Mouse (Mus musculus): ENCODE measurements around the gene Tbc1d4. TPM values are rescaled to one million over a fixed set of nuclear protein-coding genes. Genes with fewer than 3 reads are reported as not detected.

Tbc1d4 gene
- polyA plus RNA-seq, 1 experiment: 5.6 TPM

GRCm38 (mm10) chr14:101586096-101586495 lies 22.9 kb downstream of the Tbc1d4 start:
- Histone ChIP-seq H3K36me3 (ENCODE audit: control insufficient read depth, insufficient read depth, low read length) (no peaks in the 10 kb centered on the region), H3K27me3 (ENCODE audit: control insufficient read depth, insufficient read depth, low read length) (no peaks in the 10 kb centered on the region), H3K27ac (ENCODE audit: insufficient read depth, low read length) (no peak overlapping the region), H3K4me1 (ENCODE audit: control insufficient read depth, insufficient read depth, insufficient read length) (no peaks in the 10 kb centered on the region), H3K4me3 (ENCODE audit: extremely low read depth, insufficient read depth, insufficient read length) (no peak overlapping the region)
- TF ChIP-seq POLR2A (IDR thresholded peaks at IDR 0.05; ENCODE audit: low read depth, low read length): no peak
- DNase-seq (ENCODE audit: low read depth in 1 of 2, low spot score in 2 of 2): no peak
- WGBS: 75% methylated on average over 7 of the region's 7 CpGs

GRCm38 (mm10) chr14:101575651-101576050 lies 33.3 kb downstream of the Tbc1d4 start:
- Histone ChIP-seq H3K27me3 (ENCODE audit: control insufficient read depth, insufficient read depth, low read length) (no peaks in the 10 kb centered on the region), H3K4me3 (ENCODE audit: extremely low read depth, insufficient read depth, insufficient read length) (no peak overlapping the region), H3K36me3 (ENCODE audit: control insufficient read depth, insufficient read depth, low read length) (no peaks in the 10 kb centered on the region), H3K27ac (ENCODE audit: insufficient read depth, low read length) (no peak overlapping the region), H3K4me1 (ENCODE audit: control insufficient read depth, insufficient read depth, insufficient read length) (no peaks in the 10 kb centered on the region)
- WGBS: 11% methylated on average over 3 of the region's 3 CpGs
- no peak for TF ChIP-seq CTCF (IDR thresholded peaks at IDR 0.05; ENCODE audit: extremely low read depth, insufficient read depth, insufficient read length, insufficient replicate concordance)
- TF ChIP-seq POLR2A (IDR thresholded peaks at IDR 0.05; ENCODE audit: low read depth, low read length): no peak
- no peak for DNase-seq (ENCODE audit: low read depth in 1 of 2, low spot score in 2 of 2)

GRCm38 (mm10) chr14:101574536-101574935 lies 34.5 kb downstream of the Tbc1d4 start:
- no peaks in the 10 kb centered on the region for H3K4me1 ChIP-seq (ENCODE audit: control insufficient read depth, insufficient read depth, insufficient read length)
- no peaks in the 10 kb centered on the region for H3K36me3 ChIP-seq (ENCODE audit: control insufficient read depth, insufficient read depth, low read length)
- no peak for TF ChIP-seq CTCF (IDR thresholded peaks at IDR 0.05; ENCODE audit: extremely low read depth, insufficient read depth, insufficient read length, insufficient replicate concordance)
- no peak for TF ChIP-seq POLR2A (IDR thresholded peaks at IDR 0.05; ENCODE audit: low read depth, low read length)
- H3K4me3 ChIP-seq (ENCODE audit: extremely low read depth, insufficient read depth, insufficient read length): no peak overlapping the region
- no peak overlapping the region for H3K27ac ChIP-seq (ENCODE audit: insufficient read depth, low read length)
- WGBS: 93% methylated on average over 1 of the region's 1 CpGs
- no peaks in the 10 kb centered on the region for H3K27me3 ChIP-seq (ENCODE audit: control insufficient read depth, insufficient read depth, low read length)
- no peak for DNase-seq (ENCODE audit: low read depth in 1 of 2, low spot score in 2 of 2)

- Histone ChIP-seq H3K36me3 (ENCODE audit: control insufficient read depth, insufficient read depth, low read length) (no peaks in the 10 kb centered on the region), H3K27me3 (ENCODE audit: control insufficient read depth, insufficient read depth, low read length) (no peaks in the 10 kb centered on the region), H3K4me1 (ENCODE audit: control insufficient read depth, insufficient read depth, insufficient read length) (no peaks in the 10 kb centered on the region), H3K4me3 (ENCODE audit: extremely low read depth, insufficient read depth, insufficient read length) (no peak overlapping the region), H3K27ac (ENCODE audit: insufficient read depth, low read length) (no peak overlapping the region)
- DNase-seq (ENCODE audit: low read depth in 1 of 2, low spot score in 2 of 2): no peak
- TF ChIP-seq CTCF (IDR thresholded peaks at IDR 0.05; ENCODE audit: extremely low read depth, insufficient read depth, insufficient read length, insufficient replicate concordance) (no peak), POLR2A (IDR thresholded peaks at IDR 0.05; ENCODE audit: low read depth, low read length) (no peak)
- WGBS: 75% methylated on average over 7 of the region's 7 CpGs
Measured at GRCm38 (mm10) chr14:101573107-101573614, 35.8 kb downstream of the Tbc1d4 start.

GRCm38 (mm10) chr14:101568828-101569227 lies 40.2 kb downstream of the Tbc1d4 start:
- DNase-seq (ENCODE audit: low read depth in 1 of 2, low spot score in 2 of 2): no peak
- Histone ChIP-seq H3K4me1 (ENCODE audit: control insufficient read depth, insufficient read depth, insufficient read length) (no peaks in the 10 kb centered on the region), H3K27ac (ENCODE audit: insufficient read depth, low read length) (no peak overlapping the region), H3K27me3 (ENCODE audit: control insufficient read depth, insufficient read depth, low read length) (no peaks in the 10 kb centered on the region), H3K36me3 (ENCODE audit: control insufficient read depth, insufficient read depth, low read length) (no peaks in the 10 kb centered on the region), H3K4me3 (ENCODE audit: extremely low read depth, insufficient read depth, insufficient read length) (no peak overlapping the region)
- no peak for TF ChIP-seq POLR2A (IDR thresholded peaks at IDR 0.05; ENCODE audit: low read depth, low read length)
- no peak for TF ChIP-seq CTCF (IDR thresholded peaks at IDR 0.05; ENCODE audit: extremely low read depth, insufficient read depth, insufficient read length, insufficient replicate concordance)
- WGBS: 89% methylated on average over 2 of the region's 2 CpGs

- TF ChIP-seq POLR2A (IDR thresholded peaks at IDR 0.05; ENCODE audit: low read depth, low read length) (no peak), CTCF (IDR thresholded peaks at IDR 0.05; ENCODE audit: extremely low read depth, insufficient read depth, insufficient read length, insufficient replicate concordance) (no peak)
- Histone ChIP-seq H3K27me3 (ENCODE audit: control insufficient read depth, insufficient read depth, low read length) (no peaks in the 10 kb centered on the region), H3K36me3 (ENCODE audit: control insufficient read depth, insufficient read depth, low read length) (no peaks in the 10 kb centered on the region), H3K27ac (ENCODE audit: insufficient read depth, low read length) (no peak overlapping the region), H3K4me1 (ENCODE audit: control insufficient read depth, insufficient read depth, insufficient read length) (no peaks in the 10 kb centered on the region), H3K4me3 (ENCODE audit: extremely low read depth, insufficient read depth, insufficient read length) (no peak overlapping the region)
- no peak for DNase-seq (ENCODE audit: low read depth in 1 of 2, low spot score in 2 of 2)
- 93% methylated on average over 2 of the region's 2 CpGs for WGBS
Measured at GRCm38 (mm10) chr14:101566717-101567116, 42.3 kb downstream of the Tbc1d4 start.

GRCm38 (mm10) chr14:101565661-101566060 lies 43.3 kb downstream of the Tbc1d4 start:
- DNase-seq (ENCODE audit: low read depth in 1 of 2, low spot score in 2 of 2): no peak
- Histone ChIP-seq H3K4me3 (ENCODE audit: extremely low read depth, insufficient read depth, insufficient read length) (no peak overlapping the region), H3K27ac (ENCODE audit: insufficient read depth, low read length) (no peak overlapping the region), H3K4me1 (ENCODE audit: control insufficient read depth, insufficient read depth, insufficient read length) (no peaks in the 10 kb centered on the region), H3K27me3 (ENCODE audit: control insufficient read depth, insufficient read depth, low read length) (no peaks in the 10 kb centered on the region), H3K36me3 (ENCODE audit: control insufficient read depth, insufficient read depth, low read length) (no peaks in the 10 kb centered on the region)
- TF ChIP-seq POLR2A (IDR thresholded peaks at IDR 0.05; ENCODE audit: low read depth, low read length) (no peak), CTCF (IDR thresholded peaks at IDR 0.05; ENCODE audit: extremely low read depth, insufficient read depth, insufficient read length, insufficient replicate concordance) (no peak)
- WGBS: 90% methylated on average over 3 of the region's 3 CpGs

Measured in spleen, adult 2 months (tissue).